Mouse (Mus musculus) small intestine, adult 2 months (tissue): ENCODE results near the gene Sdk2.

ENCODE experiments used
- CTCF ChIP-seq: fragments of 200-500 bp; IDR thresholded peaks from 2 replicates; pipeline ENCODE4 v1.5.1; 2012; ENCODE audit warnings: low read depth, mild to moderate bottlenecking, control low read depth, inconsistent platforms, low read length, moderate library complexity, mixed read lengths; ENCODE audit not compliant: insufficient replicate concordance, insufficient read length; ENCODE audit errors: extremely low read depth
- POLR2A ChIP-seq: fragments of 200-500 bp; IDR thresholded peaks from 2 replicates; pipeline ENCODE4 v1.6.1; 2012; ENCODE audit warnings: low read depth, mild to moderate bottlenecking, control low read depth, inconsistent platforms, low read length, moderate library complexity

- no peak for TF ChIP-seq POLR2A
- TF ChIP-seq CTCF, result no peak
These were observed 15.5 kb downstream of the Sdk2 start for GRCm38 (mm10) chr11:114051361-114051760.
